Mouse (Mus musculus): ENCODE data around the gene Fam241a. TPM values are rescaled to one million over a fixed set of nuclear protein-coding genes. Genes with fewer than 3 reads are reported as not detected.

The Fam241a gene
- 1 to 10 TPM; 6.3 to 7.5 TPM for polyA plus RNA-seq (2017; shearing (Covaris generic))

- peak; percentile 64 for ATAC-seq
Measured at GRCm38 (mm10) chr3:127895792-127896541, at the start of gene Fam241a. Gene Fam241a (minus strand): TSS chr3:127896324.

GRCm38 (mm10) chr3:127932453-127932852 is 36.3 kb upstream of the Fam241a start:
- ATAC-seq: no peak

- no peak for ATAC-seq
Measured at GRCm38 (mm10) chr3:127930326-127931012, 34.3 kb upstream of the Fam241a start.

GRCm38 (mm10) chr3:127929921-127930320 is 33.8 kb upstream of the Fam241a start:
- ATAC-seq: no peak

- ATAC-seq: no peak
Measured at GRCm38 (mm10) chr3:127926635-127927183, 30.6 kb upstream of the Fam241a start.

- ATAC-seq: peak; percentile 71
Measured at GRCm38 (mm10) chr3:127924464-127924863, 28.3 kb upstream of the Fam241a start.

GRCm38 (mm10) chr3:127923183-127923582 is 27.1 kb upstream of the Fam241a start:
- peak; percentile 64 for ATAC-seq

- ATAC-seq: no peak
Measured at GRCm38 (mm10) chr3:127922125-127922524, 26.0 kb upstream of the Fam241a start.

- peak; percentile 70 for ATAC-seq
Measured at GRCm38 (mm10) chr3:127917999-127918661, 22.0 kb upstream of the Fam241a start.

GRCm38 (mm10) chr3:127917549-127917948 is 21.4 kb upstream of the Fam241a start:
- ATAC-seq: no peak

GRCm38 (mm10) chr3:127915656-127916334 is 19.7 kb upstream of the Fam241a start:
- no peak for ATAC-seq

- no peak for ATAC-seq
Measured at GRCm38 (mm10) chr3:127913885-127914709, 18.0 kb upstream of the Fam241a start.

GRCm38 (mm10) chr3:127909941-127910340 is 13.8 kb upstream of the Fam241a start:
- no peak for ATAC-seq

- peak; percentile 18 for ATAC-seq
Measured at GRCm38 (mm10) chr3:127894981-127895779, 944 bp downstream of the Fam241a start.

- ATAC-seq: no peak
Measured at GRCm38 (mm10) chr3:127893902-127894301, 2.2 kb downstream of the Fam241a start.

- ATAC-seq: peak; percentile 15
Measured at GRCm38 (mm10) chr3:127891906-127892305, 4.2 kb downstream of the Fam241a start.

- no peak for ATAC-seq
Measured at GRCm38 (mm10) chr3:127890008-127890407, 6.1 kb downstream of the Fam241a start.

GRCm38 (mm10) chr3:127889570-127889969 is 6.6 kb downstream of the Fam241a start:
- no peak for ATAC-seq

GRCm38 (mm10) chr3:127881684-127882083 is 14.4 kb downstream of the Fam241a start:
- ATAC-seq: no peak

- ATAC-seq: no peak
Measured at GRCm38 (mm10) chr3:127879968-127880367, 16.2 kb downstream of the Fam241a start.

GRCm38 (mm10) chr3:127875509-127875908 is 20.6 kb downstream of the Fam241a start:
- ATAC-seq: peak; percentile 66

Measured in CD4-positive, CD25-positive, alpha-beta regulatory T cell, adult 4 months (primary cell).